Mouse (Mus musculus) adrenal gland, adult 2 months (tissue): Measurements from ENCODE around the gene Dnajc4. TPM values are rescaled to one million over a fixed set of nuclear protein-coding genes. Genes with fewer than 3 reads are reported as not detected.

Experiments
- DNase-seq: peaks from one replicate; pipeline ENCODE4 v3.0.0; 2021
- polyA plus RNA-seq: library from polyadenylated mRNA; depleted of rRNA; stranded (reverse); fragments of >200 nt; gene quantifications from 2 replicates; pipeline ENCODE4 v1.2.3, GENCODE M21; 2012
- total RNA-seq, 2 experiments: library from RNA; stranded (reverse); gene quantifications; 2 replicates each; pipeline ENCODE4 v1.2.3; 2021

Dnajc4 gene
- total and polyA plus RNA-seq, 3 experiments: 42.6 to 50.7 (median 43.0) TPM

DNA sequence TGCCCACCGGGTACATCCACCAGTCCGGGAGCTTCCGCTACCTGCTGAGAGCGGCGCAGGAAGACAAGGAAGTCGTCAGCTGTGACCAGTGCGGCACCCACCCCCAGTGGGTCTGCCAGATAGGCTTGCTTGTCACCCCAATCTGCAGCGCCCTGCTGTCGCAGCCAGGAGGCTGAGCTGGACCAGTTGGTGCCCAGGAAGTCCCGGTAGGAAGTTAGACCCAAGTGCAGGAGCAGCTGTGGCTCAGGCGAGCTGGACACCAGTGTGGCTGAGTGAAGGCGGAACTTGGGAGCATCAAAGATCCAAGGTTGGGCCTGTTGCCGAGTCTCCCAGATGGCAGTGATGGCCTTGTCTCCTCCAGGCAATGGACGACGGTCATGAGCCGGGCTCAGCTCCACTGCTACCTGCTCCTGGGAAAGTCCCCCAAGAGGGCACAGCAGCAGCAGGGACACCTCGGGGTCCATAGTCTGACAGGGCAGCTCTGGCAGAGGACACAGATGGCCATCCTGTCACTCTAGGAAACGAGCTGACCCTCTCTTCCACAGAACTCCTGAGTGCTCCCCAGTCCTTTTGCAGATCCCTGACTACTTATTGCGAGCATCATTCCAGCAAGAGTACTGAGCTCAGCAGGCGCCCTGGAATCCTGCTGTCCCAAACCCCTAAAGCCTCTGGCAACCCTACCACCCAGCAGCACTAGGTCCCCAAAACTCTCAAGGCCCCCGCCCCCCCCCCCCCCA, 3.1 kb upstream of the Dnajc4 start:
- DNase-seq: peak; percentile 62

DNA sequence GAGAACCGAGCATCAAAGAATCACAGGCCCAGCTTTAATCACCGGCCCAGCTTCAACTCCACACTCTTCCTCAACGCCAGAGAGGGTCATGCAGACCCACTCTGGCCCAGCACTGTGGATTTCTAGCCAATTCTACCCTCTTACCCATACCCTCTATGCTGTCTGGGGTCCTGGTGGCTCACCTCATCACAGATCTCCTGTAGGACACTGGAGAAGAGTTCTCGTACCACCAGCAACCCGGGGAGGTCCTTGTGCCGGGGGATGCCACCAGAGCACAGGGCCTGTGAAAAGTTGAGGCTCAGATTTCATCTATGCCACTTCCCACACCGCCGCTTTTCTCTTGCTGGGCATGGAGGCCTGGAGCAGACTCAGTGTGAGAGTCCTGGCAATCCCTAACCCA, 2.1 kb upstream of the Dnajc4 start:
- peak; percentile 4 for DNase-seq

DNA sequence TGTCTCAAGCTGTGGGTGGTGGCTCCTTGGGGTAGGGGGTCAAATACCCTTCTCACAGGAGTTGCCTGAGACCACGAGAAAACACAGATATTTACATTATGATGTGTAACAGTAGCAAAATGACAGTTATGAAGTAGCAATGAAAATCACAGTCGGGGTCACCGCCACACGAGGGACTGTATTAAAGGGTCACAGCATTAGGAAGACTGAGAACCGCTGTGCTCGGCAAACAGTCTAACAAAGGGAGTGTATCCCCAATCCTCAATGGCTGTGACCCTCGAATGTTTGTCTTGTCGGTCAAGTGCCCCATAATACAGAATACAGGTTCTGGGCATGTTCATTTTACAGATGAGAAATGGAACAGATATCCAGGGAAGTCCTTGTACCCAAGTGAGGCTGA, 1.6 kb upstream of the Dnajc4 start:
- DNase-seq: peak; percentile 3

DNA sequence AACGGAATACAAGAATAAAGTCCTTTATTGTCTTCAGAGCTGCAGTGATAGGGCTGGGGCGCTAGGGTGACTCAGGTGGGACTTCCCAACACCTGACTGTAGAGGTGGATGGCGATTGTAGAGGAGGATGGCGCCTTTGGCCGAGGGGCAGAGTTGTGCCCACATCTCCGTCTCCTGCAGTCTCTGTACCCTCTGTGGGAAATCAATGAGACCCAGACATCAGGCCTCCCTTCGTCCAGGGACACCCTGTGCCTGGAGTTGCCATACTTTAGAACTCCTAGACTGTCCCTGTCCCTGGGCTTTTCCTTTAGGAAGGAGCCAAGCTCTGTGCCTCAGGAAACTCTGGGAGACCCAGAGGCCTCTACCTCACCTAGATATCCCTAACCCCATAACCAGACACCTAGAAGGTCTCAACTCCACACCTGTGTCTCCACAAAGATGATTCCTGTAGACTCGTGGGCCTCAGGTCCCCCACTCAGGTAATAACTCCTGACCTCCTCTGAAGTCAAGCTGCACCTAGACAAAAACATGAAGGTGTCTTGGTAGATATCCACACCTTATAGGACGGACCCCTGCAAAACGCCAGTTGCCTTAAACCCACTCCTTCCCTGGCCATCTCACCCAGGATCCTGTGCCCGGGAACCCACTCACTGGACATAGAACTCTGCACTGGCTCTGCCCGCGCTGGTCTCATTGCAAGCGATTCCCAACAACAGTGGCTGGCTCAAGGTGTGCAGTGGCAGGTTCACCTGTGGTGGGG, 819 bp upstream of the Dnajc4 start:
- DNase-seq: peak; percentile 8

DNA sequence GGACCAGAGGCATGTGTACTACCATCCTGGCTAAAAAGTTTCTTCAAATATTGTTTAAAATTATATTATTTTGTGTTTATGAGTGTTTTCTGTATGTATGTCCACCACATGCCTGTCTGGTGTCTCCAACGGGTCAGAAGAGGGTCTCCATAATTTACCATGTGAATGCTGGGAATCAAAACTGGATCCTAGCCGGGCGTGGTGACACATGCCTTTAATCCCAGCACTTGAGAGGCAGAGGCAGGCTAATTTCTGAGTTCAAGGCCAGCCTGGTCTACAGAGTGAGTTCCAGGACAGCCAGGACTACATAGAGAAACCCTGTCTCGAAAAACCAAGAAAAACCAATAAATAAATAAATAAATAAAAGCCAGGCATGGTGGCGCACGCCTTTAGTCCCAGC, 1.2 kb downstream of the Dnajc4 start:
- DNase-seq: peak; percentile 4

DNA sequence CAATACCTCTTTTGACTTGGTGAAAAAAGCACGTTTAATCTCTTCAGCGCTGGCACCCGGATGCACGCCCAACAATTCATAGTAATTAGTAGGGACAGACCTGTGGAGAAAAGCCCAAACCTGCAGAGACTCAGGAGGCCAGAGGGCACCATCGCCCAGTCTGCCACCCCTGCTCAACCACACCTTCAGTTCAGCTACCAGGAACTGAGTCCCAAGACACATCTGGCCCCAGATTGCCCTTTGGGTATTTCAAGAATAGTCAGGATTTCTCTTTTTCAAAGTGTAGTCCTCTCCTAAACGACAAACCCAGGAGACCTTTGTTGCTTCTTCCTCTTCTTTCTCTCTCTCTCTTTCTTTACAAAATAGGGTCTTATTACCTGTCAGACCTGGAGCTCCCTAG, 1.7 kb downstream of the Dnajc4 start:
- DNase-seq: no peak

DNA sequence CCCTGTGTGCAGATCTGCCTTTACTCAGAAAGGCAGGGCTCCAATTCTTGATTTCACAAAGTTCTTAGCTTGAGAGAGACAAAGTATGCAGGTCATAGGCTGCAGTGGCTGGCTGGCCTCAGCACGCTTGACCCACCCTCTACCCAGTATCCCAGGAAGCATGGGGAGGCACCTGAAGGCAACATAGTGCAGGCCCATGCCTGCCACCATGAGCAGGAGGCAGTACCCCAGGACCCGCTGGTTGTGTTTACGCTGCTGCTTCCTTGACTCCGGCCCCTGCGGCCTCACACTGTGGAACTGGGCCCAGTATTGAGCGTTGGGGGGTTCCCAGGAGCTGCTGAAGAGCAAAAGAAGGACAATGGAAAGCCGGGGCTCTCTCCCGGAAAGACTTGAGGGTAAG, 3.1 kb downstream of the Dnajc4 start:
- peak; percentile 9 for DNase-seq

DNA sequence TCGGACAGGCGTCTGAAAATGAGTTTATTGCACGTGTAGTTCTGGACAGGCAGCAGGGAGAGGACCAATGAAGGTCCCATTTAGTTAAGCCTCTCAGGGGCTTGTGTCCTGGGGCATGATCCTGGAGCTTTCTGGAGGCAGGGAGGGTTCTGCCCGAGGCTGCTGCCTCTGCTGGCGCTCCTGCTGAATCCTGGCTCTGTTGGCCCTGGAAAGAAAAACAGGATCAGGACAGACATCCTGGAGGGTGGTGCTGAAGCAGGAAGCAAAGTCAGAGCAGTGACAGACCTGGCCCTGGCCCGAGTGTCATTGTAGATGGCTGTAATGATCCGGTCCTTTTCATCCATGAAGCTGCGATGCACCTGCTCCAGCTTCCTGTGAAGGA, 4.5 kb downstream of the Dnajc4 start:
- DNase-seq: no peak

DNA sequence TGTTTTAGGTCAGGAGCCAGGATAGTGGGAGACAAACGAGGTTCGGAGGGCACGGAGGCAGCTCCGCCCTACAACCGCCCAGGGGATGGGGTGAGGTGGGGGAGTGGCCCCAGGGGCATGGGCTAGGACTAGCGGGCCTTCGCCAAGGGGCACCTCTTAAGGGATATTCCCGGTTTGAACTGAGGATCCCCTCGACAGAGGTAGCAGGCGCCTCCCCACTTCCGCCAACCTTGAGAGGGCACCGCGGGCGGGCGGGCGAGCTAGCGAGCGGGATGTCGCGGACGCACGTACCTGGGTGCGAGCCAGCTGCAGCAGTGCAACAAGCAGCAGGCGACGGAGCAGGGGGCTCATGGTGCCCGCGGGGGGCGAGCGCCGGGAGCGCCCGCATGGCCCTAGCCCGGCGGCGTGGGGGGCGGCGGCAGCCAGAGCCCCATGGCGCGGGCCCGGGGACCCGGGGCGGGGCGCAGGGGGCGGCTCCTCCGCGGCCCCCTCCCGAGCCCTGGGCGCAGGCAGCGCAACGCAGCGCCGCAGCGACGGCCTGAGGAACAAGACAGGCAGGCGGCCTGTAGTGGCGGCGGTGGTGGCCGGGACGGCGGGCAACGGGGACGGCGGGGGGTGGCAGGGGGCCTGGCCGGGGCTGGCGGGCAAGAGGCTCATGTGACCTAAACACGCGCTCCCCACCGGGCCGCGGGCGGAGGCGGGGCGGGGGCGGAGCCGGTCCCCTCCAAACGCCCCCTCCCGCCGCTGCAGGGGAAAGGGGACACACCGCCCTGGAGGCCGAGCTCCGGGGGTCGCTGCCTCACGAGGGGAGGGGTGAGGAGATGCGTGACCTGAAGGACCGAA, 5.1 kb downstream of the Dnajc4 start, which contains the start of gene Vegfb:
TSS of gene Vegfb (minus strand) at position 591 of the 843 bp plus-strand sequence.
- peak; percentile 90 for DNase-seq

DNA sequence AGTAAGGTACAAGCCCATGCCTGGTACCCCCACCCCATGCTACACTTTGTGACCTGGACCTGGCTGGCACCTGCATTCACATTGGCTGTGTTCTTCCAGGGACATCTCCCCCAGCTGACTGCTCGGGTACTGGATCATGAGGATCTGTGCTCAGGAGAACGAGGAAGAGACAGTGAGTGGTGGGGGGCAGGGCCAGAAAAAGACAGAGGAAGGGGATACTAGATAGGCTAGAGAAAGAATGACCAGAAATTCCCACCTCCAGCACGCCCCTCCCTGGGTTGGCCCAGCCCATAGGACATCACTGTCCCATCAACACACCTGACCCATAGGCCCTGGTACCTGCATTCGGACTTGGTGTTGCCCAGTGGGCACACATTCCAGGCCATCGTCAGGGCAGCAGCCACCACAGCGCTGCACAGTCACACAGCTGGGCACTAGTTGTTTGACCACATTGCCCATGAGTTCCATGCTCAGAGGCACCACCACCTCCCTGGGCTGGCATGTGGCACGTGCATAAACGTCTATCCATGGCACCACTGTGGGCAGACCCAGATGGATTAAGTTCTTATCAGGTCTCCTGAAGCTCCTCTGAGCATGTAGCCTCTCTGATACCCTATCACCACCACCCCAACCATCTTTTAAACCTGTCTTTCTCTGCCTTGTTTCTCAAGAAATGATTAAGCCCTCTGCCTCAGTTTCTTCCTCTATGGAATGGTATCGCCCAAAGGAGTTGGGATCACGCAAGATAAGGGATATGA, 6.2 kb downstream of the Dnajc4 start:
- no peak for DNase-seq

DNA sequence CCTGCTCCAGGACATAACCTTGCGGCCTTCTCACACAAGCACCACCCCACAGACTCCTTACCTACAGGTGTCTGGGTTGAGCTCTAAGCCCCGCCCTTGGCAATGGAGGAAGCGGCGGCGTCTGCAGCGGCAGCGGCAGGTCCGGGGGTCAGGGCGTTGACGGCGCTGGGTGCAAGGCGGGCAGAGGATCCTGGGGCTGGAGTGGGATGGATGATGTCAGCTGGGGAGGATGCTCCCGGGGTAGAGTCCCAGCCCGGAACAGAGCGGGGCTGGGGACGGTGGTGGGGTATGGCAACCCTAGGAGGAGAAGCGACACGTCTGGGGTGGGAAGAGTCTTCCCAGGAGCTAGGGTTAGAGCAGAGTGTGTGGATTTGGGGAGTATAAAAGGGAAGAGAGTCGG, 7.1 kb downstream of the Dnajc4 start:
- DNase-seq: no peak

DNA sequence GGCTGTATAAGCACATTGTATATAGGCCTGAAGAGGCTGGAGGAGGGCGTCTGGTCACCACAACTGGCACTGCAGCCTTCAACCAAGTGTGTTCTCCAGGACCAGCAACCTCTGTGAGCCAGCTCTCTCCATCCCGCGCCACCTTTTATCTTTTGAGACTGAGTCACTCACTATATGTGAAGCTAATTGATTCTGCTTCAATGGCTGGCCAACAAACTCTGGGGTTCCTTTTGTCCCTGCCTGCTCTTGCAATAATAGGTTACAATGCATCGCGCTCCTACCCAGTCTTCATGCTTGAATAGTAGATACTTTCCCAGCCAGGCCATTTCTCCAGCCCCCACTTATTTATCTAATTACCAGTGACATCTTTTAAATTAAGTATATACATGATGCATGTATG, 8.8 kb downstream of the Dnajc4 start:
- no peak for DNase-seq

DNA sequence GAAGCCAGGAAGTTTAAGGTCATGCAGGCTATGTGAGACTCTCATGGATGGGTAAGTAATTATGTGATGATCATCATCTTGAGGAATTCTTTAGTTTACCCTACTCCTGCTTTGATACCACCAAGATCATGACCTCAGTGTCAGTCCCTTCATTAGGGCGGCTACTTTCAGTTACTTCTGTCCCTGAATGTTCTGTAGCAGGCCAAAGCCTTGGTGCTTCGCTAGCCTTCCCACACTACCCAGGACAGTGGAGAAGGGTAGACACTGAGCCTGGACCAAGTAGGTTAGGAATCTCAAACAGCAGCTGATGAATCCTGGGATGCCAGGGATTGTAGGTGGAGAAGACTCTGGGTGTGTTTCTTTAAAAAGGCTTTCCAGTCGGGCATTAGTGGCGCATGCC, 10.9 kb downstream of the Dnajc4 start:
- DNase-seq: no peak

DNA sequence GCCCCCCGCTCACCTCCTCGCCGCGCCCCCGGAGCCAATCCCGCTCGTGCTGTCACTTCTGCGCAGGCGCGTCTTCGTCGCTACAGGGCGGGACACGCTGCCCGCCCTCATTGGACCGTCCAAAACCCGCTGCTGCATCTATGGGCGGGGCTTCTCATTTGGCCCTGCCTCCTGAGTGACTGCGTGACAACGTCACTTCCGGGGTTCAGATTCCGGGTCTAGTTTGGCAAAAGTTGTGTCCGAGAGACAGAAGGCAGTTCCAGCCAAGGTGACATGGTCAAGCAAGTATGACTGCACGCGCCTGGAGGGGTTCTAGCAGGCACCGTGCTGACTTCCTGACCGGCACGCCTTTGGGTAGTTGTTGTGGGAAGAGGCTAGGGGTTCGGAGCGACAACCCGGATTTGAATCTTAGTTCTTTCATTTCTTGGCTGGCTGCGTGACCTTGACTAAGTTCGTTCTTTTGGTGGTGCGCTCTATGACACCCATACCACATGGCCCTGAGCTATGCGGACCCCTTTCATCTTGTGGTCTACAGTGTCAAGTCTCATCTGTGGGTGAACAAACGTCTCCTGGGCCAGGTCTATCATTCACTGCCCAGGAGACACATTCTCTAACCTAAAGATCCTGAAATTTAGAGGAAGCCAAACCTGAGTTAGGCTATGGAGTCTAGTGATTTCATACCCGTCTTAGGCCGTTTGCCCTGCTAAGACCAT, 11.8 kb downstream of the Dnajc4 start, which contains the start of gene Fkbp2:
TSS of gene Fkbp2 (minus strand) at position 121 of the 713 bp plus-strand sequence.
- DNase-seq: peak; percentile 99

DNA sequence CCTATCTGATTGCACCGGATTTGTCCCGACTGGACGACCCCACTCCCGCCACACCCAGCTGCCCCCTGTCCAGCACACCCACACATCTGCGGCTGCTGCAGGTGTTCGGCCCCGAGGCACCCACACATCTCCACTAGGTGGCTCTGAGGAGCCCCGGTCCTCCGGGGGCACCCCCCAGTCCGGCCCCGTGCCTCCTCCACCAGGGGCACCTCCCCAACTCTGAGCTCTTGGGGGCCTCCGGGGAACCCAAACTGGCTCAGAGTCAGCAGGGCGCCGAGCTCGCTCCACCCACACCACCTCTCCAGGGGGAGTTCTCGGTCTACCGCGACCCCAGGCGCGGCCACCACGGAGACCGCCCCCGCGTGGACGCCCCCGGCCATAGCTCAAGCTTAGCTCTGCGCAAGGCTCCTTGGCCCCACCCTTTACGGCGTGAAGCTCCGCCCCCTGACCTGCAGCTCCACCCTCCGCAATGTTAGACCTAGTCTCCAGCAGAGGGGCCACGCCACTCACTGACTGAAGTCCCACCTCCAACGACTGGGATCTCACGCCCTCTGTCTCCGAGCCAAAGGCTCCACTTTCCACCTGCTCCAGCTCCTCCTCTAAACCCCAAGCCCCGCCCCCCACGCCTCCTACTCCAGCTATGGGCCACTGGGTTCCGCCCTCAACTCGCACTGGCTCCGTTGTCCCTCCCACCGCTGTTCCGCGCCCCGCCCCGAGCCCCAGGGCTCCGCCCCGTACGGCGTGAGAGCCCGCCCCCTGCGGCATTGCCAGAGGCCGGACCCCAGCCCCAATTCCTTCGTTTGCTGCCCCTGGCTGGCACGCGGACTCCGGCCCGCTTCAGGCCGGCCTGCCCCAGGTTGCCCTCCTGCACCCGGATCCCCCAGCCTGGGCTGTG, 12.6 kb downstream of the Dnajc4 start:
- DNase-seq: peak; percentile 100

DNA sequence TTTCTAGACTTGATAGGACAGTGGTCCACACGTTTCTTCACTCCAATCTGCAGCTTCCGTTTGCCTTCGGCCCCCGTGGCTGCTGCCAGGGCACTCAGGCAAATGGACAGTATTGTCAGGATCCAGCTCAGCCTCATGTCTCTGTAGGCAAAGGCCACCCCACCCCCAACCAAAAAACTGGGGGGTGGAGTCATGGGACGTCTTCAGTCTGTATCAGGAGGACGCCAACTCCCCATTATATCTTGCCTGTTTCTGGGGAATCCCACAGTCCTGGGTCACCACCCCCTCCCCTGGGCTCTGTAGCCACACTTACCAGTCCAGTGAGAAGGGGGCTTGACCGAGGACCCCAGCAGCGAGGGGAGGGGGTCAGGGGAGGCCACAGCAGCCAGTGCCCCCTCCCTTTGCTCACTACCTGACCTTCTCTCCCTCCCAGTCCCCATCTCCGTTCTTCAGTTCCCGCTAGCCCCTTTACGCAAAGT, 13.3 kb downstream of the Dnajc4 start:
- DNase-seq: peak; percentile 71

DNA sequence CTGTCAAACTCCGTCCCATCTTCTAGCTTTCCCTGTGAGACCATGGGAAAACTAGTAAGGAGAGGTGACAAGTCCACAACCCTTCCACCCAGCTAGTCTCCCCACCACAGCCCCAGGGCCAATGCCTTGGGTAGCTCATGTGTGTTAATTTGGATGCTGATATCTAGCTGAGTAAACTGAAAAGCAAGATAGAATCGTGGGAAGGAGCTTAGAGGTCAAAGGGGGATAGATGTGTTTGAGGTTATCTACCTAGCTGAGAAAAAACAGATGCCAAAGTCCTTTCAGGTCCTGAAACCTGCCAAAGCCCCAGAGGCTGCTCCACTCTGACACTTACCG, 13.8 kb downstream of the Dnajc4 start:
- no peak for DNase-seq

DNA sequence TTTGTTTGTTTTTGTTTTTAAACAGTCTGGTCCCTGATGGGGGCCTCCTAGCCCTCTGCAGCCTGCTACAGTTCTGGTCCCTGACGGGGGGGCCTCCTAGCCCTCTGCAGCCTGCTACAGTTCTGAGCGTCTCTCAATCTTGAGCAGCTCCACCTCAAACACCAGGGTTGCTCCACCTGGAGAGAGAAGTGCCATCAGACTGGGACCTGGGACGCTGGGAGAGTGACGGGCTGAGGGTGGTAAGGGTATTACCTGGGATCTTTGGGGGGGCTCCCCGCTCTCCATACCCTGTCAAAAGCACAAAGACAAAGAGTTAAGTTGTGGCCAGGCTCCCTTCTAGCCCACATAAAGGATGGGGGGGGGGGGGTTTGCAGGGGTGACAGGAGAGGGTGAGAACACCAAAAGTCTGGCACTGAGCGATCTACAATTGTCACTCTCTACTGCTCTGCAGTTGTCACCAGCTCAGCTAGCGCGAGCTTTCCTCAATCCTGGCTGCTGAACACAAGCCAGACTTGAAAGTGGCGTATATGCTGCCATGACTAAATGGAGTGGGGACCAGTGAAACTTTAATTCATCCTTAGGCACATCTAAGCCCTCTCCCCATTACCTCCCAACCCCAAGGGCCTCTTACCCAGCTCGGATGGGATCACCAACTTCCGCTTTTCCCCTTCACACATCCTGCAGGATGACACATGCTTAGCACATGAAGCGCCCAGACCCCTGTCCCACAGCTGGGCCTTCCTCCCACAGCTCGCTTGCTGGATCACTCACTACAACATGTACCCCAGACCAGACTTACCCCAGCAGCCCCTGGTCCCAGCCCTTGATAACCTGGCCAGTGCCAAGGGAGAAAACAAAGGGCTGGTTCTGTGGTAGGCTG, 14.4 kb downstream of the Dnajc4 start:
- DNase-seq: no peak
